In genomic region chr17:25875171-25876136, GRCm38 (mm10) we compare ENCODE assay signal across 8 mouse cellular contexts. TPM values are rescaled to one million over a fixed set of nuclear protein-coding genes. Genes with fewer than 3 reads are reported as not detected.
DNase-seq lines count a peak whose midpoint lies in the region; ATAC-seq and TF ChIP-seq lines count a peak whose summit lies in the region.

No protein-coding gene starts in this region.

- no peaks in the 10 kb centered on the region for H3K9me3 ChIP-seq in E14TG2a.4 (ENCODE audit: low read length)
- H3K9me3 ChIP-seq in forebrain, embryonic 13.5 days (replicated peaks), result no peaks in the 10 kb centered on the region
- H3K9me3 ChIP-seq in liver, embryonic 16.5 days (replicated peaks; ENCODE audit: control insufficient read depth, low read length), result no peaks in the 10 kb centered on the region
- H3K9me3 ChIP-seq in neural tube, embryonic 12.5 days, result no peaks in the 10 kb centered on the region
- H3K9me3 ChIP-seq in stomach, postnatal 0 days (ENCODE audit: control insufficient read depth, low read length), result no peaks in the 10 kb centered on the region

- peak; percentile 37 for TF ChIP-seq EP300 in stomach, postnatal 0 days (optimal IDR thresholded peaks at IDR 0.05)

- H3K27ac ChIP-seq in forebrain, embryonic 13.5 days, result peak overlapping the region; percentile 96
- peak overlapping the region; percentile 90 for H3K27ac ChIP-seq in liver, embryonic 16.5 days (ENCODE audit: low read length)
- H3K27ac ChIP-seq in neural tube, embryonic 12.5 days, result peak overlapping the region; percentile 85
- H3K27ac ChIP-seq in stomach, postnatal 0 days (replicated peaks), result peak overlapping the region; percentile 89

- peak; percentile 91 to 92 for DNase-seq in heart, postnatal 10 days
- DNase-seq in large intestine, adult 2 months (ENCODE audit: low read depth, low spot score), result peak; percentile 57
- peak; percentile 92 for DNase-seq in stomach, postnatal 0 days (ENCODE audit: low spot score)

- H3K36me3 ChIP-seq in E14TG2a.4 (ENCODE audit: insufficient read depth, low read length), result peaks cover 36% of the 10 kb centered on the region
- H3K36me3 ChIP-seq in forebrain, embryonic 13.5 days (ENCODE audit: poor library complexity, severe bottlenecking), result peaks cover 24% of the 10 kb centered on the region
- H3K36me3 ChIP-seq in liver, embryonic 16.5 days (ENCODE audit: control insufficient read depth, insufficient read depth), result no peaks in the 10 kb centered on the region
- peaks cover 23% of the 10 kb centered on the region for H3K36me3 ChIP-seq in neural tube, embryonic 12.5 days
- peaks cover 4% of the 10 kb centered on the region; the same call in 1 of the 2 replicates for H3K36me3 ChIP-seq in stomach, postnatal 0 days (ENCODE audit: control insufficient read depth, insufficient read depth, low read length)

- peak overlapping the region; percentile 83 for H3K9ac ChIP-seq in forebrain, embryonic 13.5 days
- H3K9ac ChIP-seq in liver, embryonic 16.5 days (ENCODE audit: low read depth, low read length), result peak overlapping the region; percentile 83
- H3K9ac ChIP-seq in neural tube, embryonic 12.5 days, result peak overlapping the region; percentile 81
- peak overlapping the region; percentile 68 for H3K9ac ChIP-seq in stomach, postnatal 0 days (ENCODE audit: low read length)

- no peaks in the 10 kb centered on the region; the same call in 1 of the 2 replicates for H3K27me3 ChIP-seq in E14TG2a.4 (ENCODE audit: insufficient read depth, low read length)
- H3K27me3 ChIP-seq in forebrain, embryonic 13.5 days, result no peaks in the 10 kb centered on the region
- no peaks in the 10 kb centered on the region for H3K27me3 ChIP-seq in liver, embryonic 16.5 days (ENCODE audit: control insufficient read depth, insufficient read depth, low read depth, low read length)
- no peaks in the 10 kb centered on the region for H3K27me3 ChIP-seq in neural tube, embryonic 12.5 days (replicated peaks)
- H3K27me3 ChIP-seq in stomach, postnatal 0 days (ENCODE audit: control insufficient read depth, insufficient read depth, low read length), result no peaks in the 10 kb centered on the region

- intact Hi-C loops in heart, postnatal 10 days (cut with DNase I), result loop anchor here (2.0 kb wide), 1 partner anchor 43 kb away; the partner anchor contains the start of gene Rab40c

- H3K4me1 ChIP-seq in E14TG2a.4 (replicated peaks; ENCODE audit: low read depth, low read length), result peaks cover 65% of the 10 kb centered on the region
- peaks cover 28% of the 10 kb centered on the region for H3K4me1 ChIP-seq in forebrain, embryonic 13.5 days
- peaks cover 26% of the 10 kb centered on the region for H3K4me1 ChIP-seq in liver, embryonic 16.5 days (ENCODE audit: control insufficient read depth, low read depth, low read length)
- peaks cover 24% of the 10 kb centered on the region for H3K4me1 ChIP-seq in neural tube, embryonic 12.5 days
- peaks cover 5% of the 10 kb centered on the region; the same call in 1 of the 2 replicates for H3K4me1 ChIP-seq in stomach, postnatal 0 days (replicated peaks; ENCODE audit: control insufficient read depth, insufficient read depth)

- TF ChIP-seq CTCF in E14TG2a.4 (conservative IDR thresholded peaks at IDR 0.05; ENCODE audit: low read length), result no peak
- TF ChIP-seq CTCF in stomach, postnatal 0 days (IDR thresholded peaks at IDR 0.05; ENCODE audit: low read depth), result peak; percentile 48

- under 1% methylated on average over 59 of the region's 59 CpGs for WGBS in forebrain, embryonic 13.5 days
- 1% methylated on average over 59 of the region's 59 CpGs for WGBS in large intestine, adult 2 months
- WGBS in liver, embryonic 16.5 days (ENCODE audit: insufficient replicate concordance), result under 1% methylated on average over 59 of the region's 59 CpGs
- WGBS in neural tube, embryonic 12.5 days, result 2% methylated on average over 59 of the region's 59 CpGs
- WGBS in stomach, postnatal 0 days, result under 1% methylated on average over 59 of the region's 59 CpGs

- H3K4me2 ChIP-seq in forebrain, embryonic 13.5 days, result peak overlapping the region; percentile 89
- H3K4me2 ChIP-seq in liver, embryonic 16.5 days (ENCODE audit: low read depth, low read length), result peak overlapping the region; percentile 85
- H3K4me2 ChIP-seq in neural tube, embryonic 12.5 days (replicated peaks), result peak overlapping the region; percentile 96
- H3K4me2 ChIP-seq in stomach, postnatal 0 days (replicated peaks; ENCODE audit: low read depth), result peak overlapping the region; percentile 90

- H3K4me3 ChIP-seq in E14TG2a.4 (replicated peaks; ENCODE audit: low read length), result peak overlapping the region; percentile 90
- peak overlapping the region; percentile 68 for H3K4me3 ChIP-seq in forebrain, embryonic 13.5 days
- H3K4me3 ChIP-seq in liver, embryonic 16.5 days (ENCODE audit: low read depth, low read length), result peak overlapping the region; percentile 85
- H3K4me3 ChIP-seq in neural tube, embryonic 12.5 days, result peak overlapping the region; percentile 78
- H3K4me3 ChIP-seq in stomach, postnatal 0 days (ENCODE audit: low read depth, low read length), result peak overlapping the region; percentile 64

- peak; percentile 80; the same call in 1 of the 2 replicates for ATAC-seq in cerebellum, adult (ENCODE audit: insufficient number of reproducible peaks, low FRiP score, low TSS enrichment)
- peak; percentile 94 for ATAC-seq in forebrain, embryonic 13.5 days
- ATAC-seq in liver, embryonic 16.5 days (ENCODE audit: low read depth), result peak; percentile 86
- ATAC-seq in neural tube, embryonic 12.5 days (ENCODE audit: low FRiP score, low read depth), result peak; percentile 89
- ATAC-seq in stomach, postnatal 0 days (ENCODE audit: low FRiP score, low TSS enrichment), result peak; percentile 87

RNA-seq across cellular contexts. Expression of gene Mettl26, which starts 0.6 kb away (rescaled TPM):
- 62.5 and 67.1 TPM in 2 replicates for polyA plus RNA-seq in forebrain, embryonic 13.5 days (2015; fragmentation: Nextera tagmentation; extraction: Ambion mirVana)
- 10 to 100 TPM; 15.4 to 15.7 TPM for total RNA-seq in heart, postnatal 10 days (2021)
- polyA plus RNA-seq in large intestine, adult 2 months (2012; rRNA removed), result 78.7 and 115 TPM in 2 replicates
- 47.8 and 50.5 TPM in 2 replicates for polyA plus RNA-seq in liver, embryonic 16.5 days (2015; fragmentation: Nextera tagmentation; extraction: Ambion mirVana)
- polyA plus RNA-seq in neural tube, embryonic 12.5 days (2016; fragmentation: Nextera tagmentation; extraction: Ambion mirVana), result 52.0 and 56.9 TPM in 2 replicates
- 52.9 and 54.1 TPM in 2 replicates for polyA plus RNA-seq in stomach, postnatal 0 days (2015; fragmentation: Nextera tagmentation; extraction: Ambion mirVana)

RNA-seq across cellular contexts. Expression of gene Wfikkn1, which starts 5.2 kb away (rescaled TPM):
- polyA plus RNA-seq in forebrain, embryonic 13.5 days (2015; fragmentation: Nextera tagmentation; extraction: Ambion mirVana), result 0.76 and 0.77 TPM in 2 replicates
- under 1 TPM; 0.62 to 0.96 TPM for total RNA-seq in heart, postnatal 10 days (2021)
- 0.78 and 1.0 TPM in 2 replicates for polyA plus RNA-seq in large intestine, adult 2 months (2012; rRNA removed)
- polyA plus RNA-seq in liver, embryonic 16.5 days (2015; fragmentation: Nextera tagmentation; extraction: Ambion mirVana), result 0.30 and 0.42 TPM in 2 replicates
- polyA plus RNA-seq in neural tube, embryonic 12.5 days (2016; fragmentation: Nextera tagmentation; extraction: Ambion mirVana), result 0.63 and 0.86 TPM in 2 replicates
- polyA plus RNA-seq in stomach, postnatal 0 days (2015; fragmentation: Nextera tagmentation; extraction: Ambion mirVana), result 0.35 and 0.38 TPM in 2 replicates

RNA-seq across cellular contexts. Expression of gene Mcrip2, which starts 6.9 kb away (rescaled TPM):
- 12.9 and 13.6 TPM in 2 replicates for polyA plus RNA-seq in forebrain, embryonic 13.5 days (2015; fragmentation: Nextera tagmentation; extraction: Ambion mirVana)
- 100 to 1,000 TPM; 191 to 218 TPM for total RNA-seq in heart, postnatal 10 days (2021)
- polyA plus RNA-seq in large intestine, adult 2 months (2012; rRNA removed), result 39.8 and 49.0 TPM in 2 replicates
- 32.8 and 37.0 TPM in 2 replicates for polyA plus RNA-seq in liver, embryonic 16.5 days (2015; fragmentation: Nextera tagmentation; extraction: Ambion mirVana)
- polyA plus RNA-seq in neural tube, embryonic 12.5 days (2016; fragmentation: Nextera tagmentation; extraction: Ambion mirVana), result 6.8 and 7.2 TPM in 2 replicates
- 52.4 and 59.9 TPM in 2 replicates for polyA plus RNA-seq in stomach, postnatal 0 days (2015; fragmentation: Nextera tagmentation; extraction: Ambion mirVana)

RNA-seq across cellular contexts. Expression of gene Wdr90, which starts 14.2 kb away (rescaled TPM):
- 24.9 and 28.5 TPM in 2 replicates for polyA plus RNA-seq in forebrain, embryonic 13.5 days (2015; fragmentation: Nextera tagmentation; extraction: Ambion mirVana)
- total RNA-seq in heart, postnatal 10 days (2021), result 1 to 10 TPM; 3.9 to 6.2 TPM
- polyA plus RNA-seq in large intestine, adult 2 months (2012; rRNA removed), result 18.6 and 19.8 TPM in 2 replicates
- polyA plus RNA-seq in liver, embryonic 16.5 days (2015; fragmentation: Nextera tagmentation; extraction: Ambion mirVana), result 7.2 and 7.8 TPM in 2 replicates
- 23.6 and 24.9 TPM in 2 replicates for polyA plus RNA-seq in neural tube, embryonic 12.5 days (2016; fragmentation: Nextera tagmentation; extraction: Ambion mirVana)
- polyA plus RNA-seq in stomach, postnatal 0 days (2015; fragmentation: Nextera tagmentation; extraction: Ambion mirVana), result 4.1 and 4.2 TPM in 2 replicates

RNA-seq across cellular contexts. Expression of gene Rhot2, which starts 30.8 kb away (rescaled TPM):
- 16.2 and 17.6 TPM in 2 replicates for polyA plus RNA-seq in forebrain, embryonic 13.5 days (2015; fragmentation: Nextera tagmentation; extraction: Ambion mirVana)
- 10 to 100 TPM; 80.4 to 86.5 TPM for total RNA-seq in heart, postnatal 10 days (2021)
- 59.9 and 83.1 TPM in 2 replicates for polyA plus RNA-seq in large intestine, adult 2 months (2012; rRNA removed)
- 11.4 and 12.3 TPM in 2 replicates for polyA plus RNA-seq in liver, embryonic 16.5 days (2015; fragmentation: Nextera tagmentation; extraction: Ambion mirVana)
- 18.4 and 20.1 TPM in 2 replicates for polyA plus RNA-seq in neural tube, embryonic 12.5 days (2016; fragmentation: Nextera tagmentation; extraction: Ambion mirVana)
- polyA plus RNA-seq in stomach, postnatal 0 days (2015; fragmentation: Nextera tagmentation; extraction: Ambion mirVana), result 10.7 and 13.2 TPM in 2 replicates

Comparison
In these comparisons a context has a peak if more than half of its experiments do, and no peak if none do; other contexts are left out.
1. Peak in every context shown above with its lines: DNase-seq, ATAC-seq, H3K4me3 ChIP-seq and H3K27ac ChIP-seq.